Mouse (Mus musculus) heart, adult 2 months (tissue): ENCODE measurements around the gene Gnl3. TPM values are rescaled to one million over a fixed set of nuclear protein-coding genes. Genes with fewer than 3 reads are reported as not detected.

ENCODE experiments used
- DNase-seq, 2 experiments: peaks; one replicate each; pipeline ENCODE4 v3.0.0; 2021
- H3K27ac ChIP-seq: fragments of 200-600 bp; 2 replicates; pipeline ENCODE4 v1.8.1; 2022
- H3K27me3 ChIP-seq: fragments of 200-500 bp; 2 replicates; pipeline ENCODE4 v1.6.1; 2012; ENCODE audit warnings: mild to moderate bottlenecking, low read length, inconsistent platforms, mixed read lengths; ENCODE audit not compliant: control insufficient read depth, insufficient read depth
- H3K36me3 ChIP-seq: fragments of 200-500 bp; 2 replicates; pipeline ENCODE4 v1.6.1; 2012; ENCODE audit warnings: low read length, inconsistent platforms; ENCODE audit not compliant: control insufficient read depth, insufficient read depth
- H3K4me1 ChIP-seq: fragments of 200-500 bp; 2 replicates; pipeline ENCODE4 v1.6.1; 2011; ENCODE audit warnings: low read length; ENCODE audit not compliant: control insufficient read depth, insufficient read depth
- H3K4me3 ChIP-seq: fragments of 200-600 bp; 2 replicates; pipeline ENCODE4 v1.8.1; 2022
- H3K79me2 ChIP-seq: fragments of 200-500 bp; replicated peaks from 2 replicates; pipeline ENCODE4 v1.6.1; 2012; ENCODE audit warnings: mild to moderate bottlenecking, inconsistent platforms, low read length, moderate library complexity, mixed read lengths; ENCODE audit not compliant: control insufficient read depth, insufficient read depth
- H3K9ac ChIP-seq: fragments of 200-500 bp; 2 replicates; pipeline ENCODE4 v1.6.1; 2012; ENCODE audit warnings: low read depth, mild to moderate bottlenecking, control low read depth, inconsistent platforms, low read length, mixed read lengths
- CTCF ChIP-seq: fragments of 200-600 bp; IDR thresholded peaks from 2 replicates; pipeline ENCODE4 v1.8.1; 2022; ENCODE audit warnings: antibody characterized with exemption, mild to moderate bottlenecking, moderate library complexity
- EP300 ChIP-seq: fragments of 200-500 bp; IDR thresholded peaks from 2 replicates; pipeline ENCODE4 v1.6.1; 2011; ENCODE audit warnings: low read depth, low read length, control low read depth; ENCODE audit not compliant: insufficient read depth
- POLR2A ChIP-seq: fragments of 200-500 bp; IDR thresholded peaks from 2 replicates; pipeline ENCODE4 v1.6.1; 2011; ENCODE audit warnings: mild to moderate bottlenecking, low read depth, low read length, control low read depth; ENCODE audit not compliant: insufficient read depth
- WGBS: fragments of 180-500 bp; shearing (Covaris S2); methylation state at CpG from one replicate; pipeline ENCODE4 v1.1.7; 2018; 5-methylcytosine and 5-hydroxymethylcytosine counted together
- intact Hi-C: fragments of 180-260 bp; cut with DNase I; formaldehyde crosslinking; loops from one replicate; pipeline ENCODE4 v1.15.1; 2025
- polyA plus RNA-seq: library from polyadenylated mRNA; depleted of rRNA; stranded (reverse); fragments of >200 nt; gene quantifications from 2 replicates; pipeline ENCODE4 v1.2.3, GENCODE M21; 2012; rRNA removed
- total RNA-seq, 2 experiments: library from RNA; stranded (reverse); gene quantifications; 2 replicates each; pipeline ENCODE4 v1.2.3; 2021

Gnl3 gene
- total and polyA plus RNA-seq, 3 experiments: 8.1 to 27.6 (median 26.2) TPM

DNA sequence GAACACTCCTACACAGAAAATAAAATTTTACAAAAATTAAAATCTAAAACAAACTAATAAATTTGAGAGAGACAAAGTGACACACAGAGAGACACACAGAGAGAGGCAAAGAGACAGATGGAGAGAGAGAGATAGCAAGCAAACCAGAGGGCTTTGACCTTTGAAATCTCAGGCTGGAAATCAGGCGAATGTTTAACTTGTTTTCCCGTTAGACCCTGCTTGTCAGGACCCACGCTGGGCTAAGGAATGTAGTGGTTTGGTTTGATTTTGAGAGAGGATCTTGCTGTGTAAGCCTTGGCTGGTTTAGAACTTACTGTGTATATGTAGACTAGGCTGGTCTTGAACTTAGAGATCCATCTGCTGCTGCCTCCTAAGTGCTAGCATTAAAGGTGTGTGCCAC is 42.7 kb downstream of the Gnl3 start:
- Histone ChIP-seq H3K4me3 (no peak overlapping the region), H3K36me3 (no peaks in the 10 kb centered on the region), H3K9ac (no peak overlapping the region), H3K4me1 (no peaks in the 10 kb centered on the region; the same call in 1 of the 2 replicates), H3K27me3 (no peaks in the 10 kb centered on the region), H3K79me2 (no peaks in the 10 kb centered on the region), H3K27ac (no peak overlapping the region)
- 73% methylated on average over 3 of the region's 3 CpGs for WGBS
- intact Hi-C loops: no loop called here
- no peak for TF ChIP-seq CTCF
- no peak for TF ChIP-seq EP300
- TF ChIP-seq POLR2A: no peak
- no peak for DNase-seq

DNA sequence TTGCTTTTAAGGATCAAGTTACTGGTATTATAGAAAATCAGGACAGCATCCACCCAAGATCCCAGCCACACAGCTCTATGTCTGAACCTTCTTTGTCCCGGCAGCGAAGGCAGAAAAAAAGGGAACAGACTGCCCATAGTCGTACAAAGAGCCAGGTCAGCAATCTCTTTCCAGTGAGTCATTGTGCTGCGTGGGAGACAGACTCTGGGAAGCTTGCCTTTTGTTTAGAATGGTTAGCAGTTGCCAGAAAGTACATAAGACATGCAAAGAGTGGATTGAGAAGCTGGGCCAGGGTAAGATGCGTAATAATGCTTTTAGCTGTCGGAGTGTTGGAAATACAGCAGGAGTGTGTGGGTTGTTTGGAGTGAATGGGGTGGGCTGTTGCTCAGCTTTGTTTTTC is 44.7 kb downstream of the Gnl3 start:
- H3K9ac ChIP-seq: no peak overlapping the region
- H3K36me3 ChIP-seq: no peaks in the 10 kb centered on the region
- no peak overlapping the region for H3K4me3 ChIP-seq
- no peak overlapping the region for H3K27ac ChIP-seq
- WGBS: 48% methylated on average over 6 of the region's 6 CpGs
- no peaks in the 10 kb centered on the region for H3K27me3 ChIP-seq
- intact Hi-C loops: no loop called here
- DNase-seq: peak in 1 of 2 experiments; percentile 28
- TF ChIP-seq EP300 (no peak), CTCF (no peak), POLR2A (no peak)
- no peaks in the 10 kb centered on the region; the same call in 1 of the 2 replicates for H3K4me1 ChIP-seq
- no peaks in the 10 kb centered on the region for H3K79me2 ChIP-seq

Other genes with a start within 250 kb of the Gnl3 start
- gene Tmem110, start 193.6 kb downstream of the Gnl3 start, total RNA-seq: 1 to 10 TPM; 7.3 to 9.4 TPM
- 13.1 and 14.3 TPM in 2 replicates for gene Tmem110, start 193.6 kb downstream of the Gnl3 start, polyA plus RNA-seq
- 10 to 100 TPM; 14.4 to 15.9 TPM for gene Mustn1, start 140.0 kb downstream of the Gnl3 start, total RNA-seq
- gene Mustn1, start 140.0 kb downstream of the Gnl3 start, polyA plus RNA-seq: 13.6 and 17.7 TPM in 2 replicates
- gene Itih4, start 132.7 kb downstream of the Gnl3 start, total RNA-seq: 1 to 10 TPM; 7.1 to 7.3 TPM
- gene Itih4, start 132.7 kb downstream of the Gnl3 start, polyA plus RNA-seq: 4.7 and 7.0 TPM in 2 replicates
- under 1 TPM; 0.82 to 0.86 TPM for gene Itih3, start 95.4 kb downstream of the Gnl3 start, total RNA-seq
- 0.25 and 0.44 TPM in 2 replicates for gene Itih3, start 95.4 kb downstream of the Gnl3 start, polyA plus RNA-seq
- gene Itih1, start 75.9 kb downstream of the Gnl3 start, total RNA-seq: not detected
- gene Itih1, start 75.9 kb downstream of the Gnl3 start, polyA plus RNA-seq: 0.04 and 0.09 TPM in 2 replicates
- gene Nek4, start 67.8 kb downstream of the Gnl3 start, total RNA-seq: 1 to 10 TPM; 4.0 to 5.6 TPM
- gene Nek4, start 67.8 kb downstream of the Gnl3 start, polyA plus RNA-seq: 1.7 and 3.2 TPM in 2 replicates
- 10 to 100 TPM; 24.6 to 25.1 TPM for gene Glt8d1, start 17.8 kb downstream of the Gnl3 start, total RNA-seq
- gene Glt8d1, start 17.8 kb downstream of the Gnl3 start, polyA plus RNA-seq: 18.4 and 30.1 TPM in 2 replicates
- gene Spcs1, start 17.5 kb downstream of the Gnl3 start, total RNA-seq: 100 to 1,000 TPM; 123 to 137 TPM
- gene Spcs1, start 17.5 kb downstream of the Gnl3 start, polyA plus RNA-seq: 145 and 289 TPM in 2 replicates
- gene Pbrm1, start within 50 bp of the Gnl3 start, total RNA-seq: 10 to 100 TPM; 49.6 to 52.8 TPM
- gene Pbrm1, start within 50 bp of the Gnl3 start, polyA plus RNA-seq: 7.7 and 15.7 TPM in 2 replicates
- 10 to 100 TPM; 61.1 to 81.3 TPM for gene Smim4, start 109.8 kb upstream of the Gnl3 start, total RNA-seq
- 57.5 and 81.7 TPM in 2 replicates for gene Smim4, start 109.8 kb upstream of the Gnl3 start, polyA plus RNA-seq
- 10 to 100 TPM; 18.7 to 21.8 TPM for gene Nt5dc2, start 111.9 kb upstream of the Gnl3 start, total RNA-seq
- 52.5 and 82.7 TPM in 2 replicates for gene Nt5dc2, start 111.9 kb upstream of the Gnl3 start, polyA plus RNA-seq
- gene Stab1, start 149.5 kb upstream of the Gnl3 start, total RNA-seq: 10 to 100 TPM; 64.2 to 65.0 TPM
- gene Stab1, start 149.5 kb upstream of the Gnl3 start, polyA plus RNA-seq: 77.0 and 90.8 TPM in 2 replicates
- gene Tnnc1, start 189.2 kb upstream of the Gnl3 start, total RNA-seq: 1,000 to 10,000 TPM; 5,084 to 5,508 TPM
- gene Tnnc1, start 189.2 kb upstream of the Gnl3 start, polyA plus RNA-seq: 4,851 and 5,939 TPM in 2 replicates
- gene Nisch, start 197.8 kb upstream of the Gnl3 start, total RNA-seq: 100 to 1,000 TPM; 123 to 129 TPM
- 187 and 223 TPM in 2 replicates for gene Nisch, start 197.8 kb upstream of the Gnl3 start, polyA plus RNA-seq
- gene Sema3g, start 198.7 kb upstream of the Gnl3 start, total RNA-seq: 10 to 100 TPM; 15.0 to 15.1 TPM
- gene Sema3g, start 198.7 kb upstream of the Gnl3 start, polyA plus RNA-seq: 6.1 and 8.0 TPM in 2 replicates
- gene Phf7, start 232.2 kb upstream of the Gnl3 start, total RNA-seq: 1 to 10 TPM; 2.9 to 3.6 TPM
- 3.1 and 5.7 TPM in 2 replicates for gene Phf7, start 232.2 kb upstream of the Gnl3 start, polyA plus RNA-seq
- gene Bap1, start 232.3 kb upstream of the Gnl3 start, total RNA-seq: 10 to 100 TPM; 39.6 to 49.1 TPM
- gene Bap1, start 232.3 kb upstream of the Gnl3 start, polyA plus RNA-seq: 43.6 and 55.2 TPM in 2 replicates